Mouse (Mus musculus) layer of hippocampus, adult 8-10 months (tissue): Measurements from ENCODE around the gene Rars2. TPM values are rescaled to one million over a fixed set of nuclear protein-coding genes. Genes with fewer than 3 reads are reported as not detected.
A peak's percentile ranks its signal among the peaks of the same experiment; 100 is the strongest.

Experiments
- DNase-seq, 2 experiments: peaks; one replicate each; pipeline ENCODE4 v3.0.0; 2022; ENCODE audit warnings: low spot score in 2 of 2
- total RNA-seq, 4 experiments: library from RNA; stranded (reverse); gene quantifications; 2 replicates each; pipeline ENCODE4 v1.2.4; 2022

Rars2 gene
- total RNA-seq, 4 experiments from 2014 or later: 22.2 to 35.8 (median 28.1) TPM

DNA sequence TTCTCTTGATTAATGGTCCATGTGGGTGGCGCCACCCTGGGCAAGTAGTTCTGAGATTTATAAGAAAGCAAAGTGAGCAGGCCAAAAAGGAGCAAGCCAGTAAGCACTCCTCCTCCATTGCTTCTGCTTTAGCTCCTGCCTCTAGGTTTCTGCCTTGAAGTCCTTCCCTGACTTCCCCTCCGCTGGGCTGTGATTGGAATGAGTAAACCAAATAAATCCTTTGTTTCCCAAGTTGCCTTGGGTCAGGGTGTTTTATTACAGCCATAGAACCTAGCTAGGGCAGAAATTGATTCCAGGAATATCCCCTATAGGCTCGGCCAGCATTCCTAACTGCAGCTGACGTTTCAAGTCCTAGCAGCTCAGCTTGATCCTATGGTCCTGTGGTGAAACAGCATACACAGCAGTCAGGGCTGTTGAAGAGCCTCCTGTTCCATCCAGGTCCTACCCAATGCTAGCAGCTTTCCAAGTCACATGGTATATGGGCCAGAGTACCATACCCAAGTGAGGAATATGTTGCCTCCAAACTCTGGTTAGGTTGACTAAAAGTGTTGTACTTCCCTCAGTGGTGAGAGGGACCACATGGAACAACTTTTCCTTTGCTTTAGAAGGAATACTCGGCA is 25.1 kb downstream of the Rars2 start:
- no peak for DNase-seq

DNA sequence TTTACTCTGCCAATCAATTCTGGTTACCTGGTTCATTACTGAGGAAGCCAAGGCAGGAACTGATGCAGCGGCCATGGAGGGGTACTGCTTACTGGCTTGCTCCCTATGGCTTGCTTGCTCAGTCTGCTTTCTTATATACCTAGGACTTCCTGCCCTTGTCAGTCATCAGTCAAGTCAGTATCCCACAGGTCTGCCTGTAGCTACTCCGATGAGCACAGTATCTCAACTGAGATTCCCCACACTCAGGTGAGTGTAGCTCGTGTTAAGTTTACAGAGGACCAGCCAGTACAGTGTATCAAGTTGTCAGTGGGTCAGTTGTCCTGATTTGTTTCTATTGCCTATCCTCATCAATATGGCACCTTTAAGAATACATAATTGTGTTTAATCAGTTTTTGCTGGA is 26.0 kb downstream of the Rars2 start:
- DNase-seq: no peak

GRCm38 (mm10) chr4:34644779-34645178 is 30.0 kb downstream of the Rars2 start:
- DNase-seq: no peak

DNA sequence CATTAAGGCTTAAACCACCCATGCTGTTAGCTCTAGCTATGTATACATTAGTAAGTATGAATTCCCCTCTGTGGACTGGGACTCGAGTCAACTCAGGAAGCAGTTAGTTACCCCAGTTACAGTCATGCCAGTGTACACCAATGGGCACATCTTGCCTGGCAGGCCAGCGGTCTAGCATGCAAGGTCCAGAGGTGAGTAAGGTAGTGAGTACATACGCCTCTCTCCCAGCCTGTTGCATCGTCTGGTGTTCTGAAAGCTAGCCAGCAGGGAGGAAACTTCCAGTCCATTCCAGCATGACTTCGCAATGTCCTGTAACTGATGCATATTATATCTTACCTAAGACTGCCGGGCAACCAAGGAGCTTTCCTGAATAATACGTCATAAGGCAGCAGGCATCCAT is 38.4 kb downstream of the Rars2 start:
- no peak for DNase-seq

DNA sequence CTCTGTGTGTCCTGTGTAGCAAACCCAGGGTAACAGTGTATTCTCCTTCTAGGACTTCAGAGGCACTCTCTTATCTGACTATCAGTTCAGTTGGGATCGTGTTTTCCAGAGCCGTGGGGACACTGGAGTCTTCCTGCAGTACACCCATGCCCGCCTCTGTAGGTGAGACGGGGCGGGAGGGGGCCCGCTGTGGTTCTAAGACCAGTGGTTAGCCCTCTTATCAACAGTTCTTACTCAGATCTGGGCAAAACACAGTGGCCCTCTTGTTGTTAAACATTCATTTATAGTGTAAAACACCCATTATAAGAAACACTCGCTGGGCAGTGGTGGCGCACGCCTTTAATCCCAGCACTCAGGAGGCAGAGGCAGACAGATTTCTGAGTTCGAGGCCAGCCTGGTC is 41.3 kb downstream of the Rars2 start:
- DNase-seq: no peak

DNA sequence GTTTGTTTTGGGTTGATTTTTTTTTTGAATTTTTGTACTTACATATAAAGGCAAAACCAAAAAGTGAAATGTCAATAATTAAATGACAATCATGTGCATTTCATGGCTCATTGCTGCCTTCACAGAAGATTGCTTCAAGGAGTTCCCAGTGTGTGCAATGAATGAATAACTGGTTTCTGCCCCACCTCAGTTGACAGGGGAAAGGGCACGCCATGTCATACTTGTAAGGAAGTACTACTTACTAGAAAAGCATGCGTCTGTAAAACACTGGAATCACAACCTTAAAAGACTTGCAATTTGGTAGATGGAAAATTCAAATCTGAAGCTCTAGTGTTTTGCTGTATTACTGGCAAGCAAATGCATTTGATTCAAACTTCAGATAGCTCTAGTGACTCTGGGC is 44.3 kb downstream of the Rars2 start:
- no peak for DNase-seq

GRCm38 (mm10) chr4:34661514-34661913 is 46.8 kb downstream of the Rars2 start:
- DNase-seq: no peak

DNA sequence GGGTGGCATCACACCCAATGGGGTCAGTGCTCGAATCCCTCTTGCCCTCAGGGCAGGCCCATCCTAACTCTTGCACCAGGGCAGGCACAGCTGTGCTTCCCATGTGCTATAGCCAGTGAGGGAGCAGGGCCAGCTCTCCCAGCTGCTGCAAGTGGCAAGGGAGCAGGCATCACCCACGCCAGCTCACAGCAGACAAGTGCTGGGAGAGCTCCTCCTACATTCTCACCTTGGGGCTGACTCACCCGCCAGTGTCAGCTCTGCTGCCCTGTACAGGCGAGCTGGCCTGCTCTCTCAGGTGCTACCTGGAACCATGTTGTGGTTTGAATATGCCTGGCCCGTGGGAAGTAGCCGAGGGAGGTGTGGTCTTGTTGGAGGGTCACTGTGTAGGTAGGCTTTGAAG is 47.2 kb downstream of the Rars2 start:
- DNase-seq: no peak

DNA sequence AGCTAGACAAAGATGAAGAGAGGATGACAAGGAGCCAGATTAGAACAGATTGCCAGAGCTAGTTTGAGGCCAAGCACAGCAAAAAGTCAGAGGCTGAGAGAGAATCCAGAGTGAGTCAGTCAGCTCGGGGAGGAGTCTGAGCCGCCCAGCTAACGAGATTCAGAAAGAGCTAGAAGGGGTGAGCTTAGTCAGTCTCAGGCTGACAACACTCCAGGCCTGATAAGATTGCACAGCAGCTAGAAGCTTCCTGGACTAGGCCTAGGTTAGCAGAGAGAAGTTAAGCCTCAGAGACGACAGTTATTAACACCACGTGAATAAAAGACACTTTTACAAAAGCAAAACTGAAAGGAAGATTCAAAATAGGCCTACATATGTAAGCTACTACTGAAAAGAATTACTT is 53.2 kb downstream of the Rars2 start:
- DNase-seq: no peak

DNA sequence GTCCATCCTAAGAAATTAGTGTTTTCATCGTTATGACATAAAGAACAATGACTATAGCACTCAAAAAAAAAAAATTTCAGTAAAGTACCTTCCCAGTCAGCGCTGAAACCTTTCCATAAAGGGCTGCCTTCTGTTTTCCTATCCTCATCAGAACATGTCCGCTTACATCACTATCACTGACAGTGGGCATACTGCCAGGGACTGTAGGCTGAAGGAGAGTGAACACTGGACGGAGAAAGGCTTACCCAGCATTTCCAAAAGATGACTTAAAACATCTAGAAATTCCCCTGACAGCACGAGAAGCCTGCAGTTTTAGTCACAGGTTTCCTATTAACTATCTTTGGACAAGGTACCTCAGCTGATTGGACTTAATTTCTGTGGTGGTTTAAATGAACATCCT is 59.0 kb downstream of the Rars2 start:
- no peak for DNase-seq

DNA sequence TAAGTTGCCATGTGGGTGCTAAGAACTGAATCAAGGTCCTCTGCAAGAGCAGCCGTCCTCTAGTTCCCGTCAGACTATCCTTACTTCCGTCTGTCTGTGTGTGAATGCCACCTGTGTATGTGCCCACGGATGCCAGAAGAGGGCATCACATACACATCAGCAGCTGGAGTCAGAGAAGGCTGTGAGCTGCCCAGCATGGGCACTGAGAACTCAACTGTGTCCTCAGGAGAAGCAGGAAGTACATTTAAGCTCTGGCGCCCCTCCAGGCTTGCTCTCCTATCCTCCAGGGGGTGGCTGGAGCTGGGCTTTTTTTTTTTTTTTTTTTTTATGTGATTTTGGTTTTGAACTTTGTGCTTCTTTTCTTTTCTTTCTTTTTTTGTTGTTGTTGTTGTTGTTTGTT is 65.8 kb downstream of the Rars2 start:
- no peak for DNase-seq

DNA sequence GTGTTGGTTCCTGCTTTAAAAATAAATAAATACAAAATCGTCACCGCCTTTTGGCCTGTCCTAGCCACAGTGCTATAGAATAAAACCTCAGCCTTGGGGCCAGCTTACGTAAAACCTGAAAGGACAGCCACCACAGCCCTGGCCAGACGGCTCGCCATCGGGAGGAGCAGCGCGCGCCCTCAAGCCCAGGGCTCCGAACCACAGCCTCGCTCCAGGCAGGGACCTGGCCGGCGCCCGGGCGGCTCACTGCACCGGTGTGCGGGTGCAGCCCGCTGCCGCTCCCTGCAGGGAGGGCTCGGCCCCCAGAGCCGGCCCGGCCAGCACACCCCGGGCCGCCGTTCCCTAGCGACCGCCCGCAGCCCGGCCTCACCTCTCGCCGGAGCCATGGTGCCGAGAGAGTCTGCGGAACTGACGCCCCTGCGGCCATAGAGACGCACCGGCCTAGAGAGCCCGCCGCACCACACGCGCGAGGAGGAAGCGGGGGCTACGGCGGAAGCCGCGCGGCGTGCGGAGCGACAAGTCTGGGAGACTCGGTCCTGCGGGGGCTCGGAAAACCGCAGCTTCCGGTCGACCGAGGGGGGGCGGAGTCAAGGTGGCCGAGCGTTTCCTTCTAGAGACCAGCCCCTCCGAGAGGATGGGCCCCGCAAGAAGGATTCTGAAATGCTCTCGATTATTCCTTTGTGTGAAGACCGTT is 72.3 kb downstream of the Rars2 start, which contains the start of gene Slc35a1:
Gene Slc35a1, minus strand, starts transcription at position 565 of the 694 bp plus-strand sequence.
- peak; percentile 91 to 93 for DNase-seq

GRCm38 (mm10) chr4:34688021-34688420 is 73.3 kb downstream of the Rars2 start:
- DNase-seq: no peak

DNA sequence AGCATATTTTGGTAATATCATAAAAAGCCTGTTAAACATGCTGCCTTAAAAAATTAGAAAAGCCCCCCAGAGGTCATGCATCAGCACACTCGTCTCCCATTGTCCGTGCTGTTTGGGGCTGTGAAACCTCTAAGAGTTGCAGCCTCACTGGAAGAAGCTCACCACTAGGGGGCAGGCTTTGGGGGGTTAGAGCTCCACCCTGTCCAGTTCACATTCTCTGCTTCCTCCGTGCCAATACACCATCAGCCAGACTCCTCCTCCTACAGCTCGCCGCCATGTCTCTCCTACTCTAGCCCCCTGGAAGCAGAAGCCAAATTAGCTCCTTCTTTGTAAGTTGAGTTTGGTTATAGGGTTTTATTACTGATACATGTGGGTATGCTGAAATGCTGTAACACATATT is 86.8 kb downstream of the Rars2 start:
- DNase-seq: no peak

DNA sequence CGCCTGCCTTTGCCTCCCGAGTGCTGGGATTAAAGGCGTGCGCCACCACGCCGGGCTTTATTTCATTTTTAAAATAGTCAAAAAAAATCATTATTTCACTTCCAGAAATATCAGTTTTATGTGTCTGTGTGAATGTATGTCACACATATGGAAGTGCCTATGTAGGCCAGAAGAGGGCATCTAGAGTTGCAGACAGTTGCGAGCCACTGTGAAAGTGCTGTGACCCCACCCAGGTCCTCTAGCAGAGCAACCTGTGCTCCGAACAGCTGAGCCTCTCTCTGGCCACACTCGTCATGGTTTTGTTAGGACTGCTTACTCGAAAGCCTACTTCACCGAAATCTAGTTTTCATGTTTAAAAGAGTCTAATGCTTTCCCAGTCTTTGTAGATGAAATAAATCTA is 87.5 kb downstream of the Rars2 start:
- no peak for DNase-seq

DNA sequence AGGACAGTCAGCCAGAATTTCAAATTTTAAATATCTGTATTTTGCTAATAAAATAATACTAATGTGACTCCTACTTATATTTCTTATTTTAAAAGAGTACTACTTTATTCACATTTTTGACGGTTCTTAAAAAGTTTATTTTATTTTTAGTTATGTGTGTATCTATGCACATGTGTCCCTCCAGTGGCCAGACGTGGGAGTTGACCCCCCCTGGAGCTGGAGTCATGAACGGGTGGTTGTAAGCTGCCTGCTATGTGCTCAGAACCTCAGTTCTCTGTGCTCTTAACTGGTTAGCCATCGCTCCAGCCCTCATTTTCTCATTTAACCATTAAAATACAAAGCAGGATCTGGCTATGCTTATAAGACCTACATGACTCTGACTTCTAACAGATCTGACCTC is 88.3 kb downstream of the Rars2 start:
- no peak for DNase-seq

DNA sequence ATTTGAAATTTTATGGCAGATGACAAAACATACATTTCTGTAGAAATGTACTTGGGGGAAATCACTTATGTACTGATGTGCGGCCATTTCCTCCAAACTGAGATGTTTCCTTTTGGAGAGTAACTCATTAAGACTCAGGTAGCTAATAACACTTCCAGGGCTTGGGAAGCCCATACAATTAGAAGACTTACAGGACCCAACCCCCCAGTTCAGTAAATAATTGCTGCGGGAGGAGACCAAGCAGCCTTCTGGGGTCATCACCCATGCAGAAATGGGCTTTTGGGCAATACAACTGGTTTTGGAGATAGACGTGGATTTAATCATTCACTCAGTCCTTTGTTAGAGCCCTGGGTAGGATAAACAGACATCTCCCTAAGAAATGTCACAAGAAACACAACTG is 92.5 kb downstream of the Rars2 start:
- DNase-seq: no peak

- no peak for DNase-seq
These were observed 93.4 kb downstream of the Rars2 start for GRCm38 (mm10) chr4:34708127-34708526.

Other genes with a start within 250 kb of the Rars2 start
- gene Akirin2, start 64.0 kb upstream of the Rars2 start, total RNA-seq: 10 to 100 TPM; 84.1 to 98.1 (median 93.1) TPM
- gene Orc3, start within 50 bp of the Rars2 start, total RNA-seq: 10 to 100 TPM; 53.1 to 61.6 (median 58.3) TPM
- 10 to 100 TPM; 19.1 to 28.1 (median 23.7) TPM for gene Slc35a1, start 72.5 kb downstream of the Rars2 start, total RNA-seq
- gene Cfap206, start 115.2 kb downstream of the Rars2 start, total RNA-seq: 1 to 10 TPM; 1.1 to 1.4 (median 1.3) TPM
- not detected for gene Gm136, start 141.3 kb downstream of the Rars2 start, total RNA-seq
- gene Smim8, start 163.5 kb downstream of the Rars2 start, total RNA-seq: 10 to 100 TPM; 17.2 to 22.6 (median 21.8) TPM